Mouse (Mus musculus) mammary gland, adult 2 months (tissue): ENCODE results near the gene Slc30a9. TPM values are rescaled to one million over a fixed set of nuclear protein-coding genes. Genes with fewer than 3 reads are reported as not detected.

Experiments used
- polyA plus RNA-seq: library from polyadenylated mRNA; depleted of rRNA; stranded (reverse); fragments of >200 nt; gene quantifications from 2 replicates; pipeline ENCODE4 v1.2.3, GENCODE M21; 2012; ENCODE audit warnings: low replicate concordance; rRNA removed

Slc30a9 gene
- 19.5 and 31.8 TPM in 2 replicates for polyA plus RNA-seq

DNA sequence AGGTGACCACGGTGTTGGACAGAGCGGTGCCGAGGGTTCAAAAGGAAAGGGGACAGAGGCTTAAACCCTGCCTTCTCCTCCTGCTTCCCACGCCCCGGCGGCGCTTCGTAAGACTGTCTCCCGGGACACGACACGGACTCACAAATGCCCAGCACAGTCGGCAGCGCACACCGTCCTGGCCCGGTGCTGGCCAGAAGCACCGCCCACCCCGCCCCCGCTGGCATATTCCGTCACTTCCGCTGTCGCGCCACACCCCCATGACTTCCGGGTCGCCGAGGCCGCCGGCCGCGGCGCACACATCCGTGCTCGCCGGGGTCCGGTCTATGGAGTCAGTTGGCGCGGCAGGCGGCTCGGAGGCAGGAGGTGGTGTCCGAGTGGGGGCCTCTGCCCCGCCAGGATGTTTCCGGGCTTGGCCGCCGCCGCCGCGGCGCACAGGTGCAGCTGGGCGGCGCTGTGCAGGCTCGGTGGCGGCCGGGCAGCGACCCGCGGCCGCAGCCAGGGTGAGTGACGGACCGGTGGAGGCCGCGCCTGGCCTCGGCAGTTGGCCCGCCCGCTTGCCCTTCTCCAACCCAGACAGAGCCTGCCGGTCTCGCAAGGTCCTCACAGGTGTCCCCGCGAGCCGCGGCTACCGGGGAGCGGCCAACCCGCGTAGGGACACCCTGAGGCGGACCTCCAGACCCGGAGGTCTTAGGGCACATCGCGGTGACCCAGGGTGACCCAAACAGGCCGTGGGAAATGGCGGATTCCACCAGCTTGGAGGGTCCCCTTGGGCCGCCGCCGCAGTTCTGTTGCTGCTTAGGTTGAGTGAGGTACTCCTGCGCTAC is at the start of gene Slc30a9:
Gene Slc30a9 (plus strand): TSS at position 258 of the 824 bp plus-strand sequence.

DNA sequence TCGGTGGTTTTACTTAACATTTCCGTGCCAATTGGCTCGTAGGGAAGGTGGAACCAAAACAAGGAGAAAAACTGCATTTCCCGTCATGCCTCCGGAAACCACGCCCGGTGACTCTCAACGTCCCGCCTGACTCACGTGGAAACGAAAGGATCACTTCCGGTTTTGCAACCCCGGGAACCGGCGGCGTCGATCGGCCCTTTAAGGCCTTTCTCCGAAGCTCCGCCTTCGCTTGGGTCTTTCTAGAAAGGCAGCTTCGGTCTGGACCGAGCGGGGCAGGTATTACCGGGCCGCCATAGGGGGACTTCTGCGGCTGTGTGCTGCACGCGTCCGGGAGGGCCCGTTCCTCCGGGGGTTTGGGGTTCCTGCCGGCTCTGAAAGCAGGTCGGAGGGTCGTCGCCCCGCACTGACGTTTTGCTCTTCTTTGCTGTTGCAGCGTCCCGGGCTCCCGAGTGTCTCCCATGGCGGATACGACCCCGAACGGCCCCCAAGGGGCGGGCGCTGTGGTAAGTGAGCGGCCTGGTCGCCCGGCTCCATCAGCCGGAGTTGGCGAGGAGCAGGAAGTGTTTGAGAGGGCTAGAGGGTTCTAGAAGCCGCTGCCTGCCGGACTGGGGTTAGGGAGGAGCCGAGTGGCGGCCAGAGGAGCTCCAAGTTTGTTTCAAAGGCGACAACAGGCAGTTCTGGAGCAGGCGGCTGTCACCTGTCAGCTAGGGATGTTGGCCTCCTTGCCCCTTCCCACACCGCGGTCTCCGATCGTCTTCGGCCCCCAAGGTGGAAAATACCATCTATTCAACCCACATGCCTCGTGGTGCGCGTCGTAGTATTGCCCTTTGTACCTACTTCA is 46.0 kb upstream of the Slc30a9 start, which contains the start of gene Tmem33:
Gene Tmem33 (plus strand): TSS at position 35 of the 841 bp plus-strand sequence.

Other genes with a start within 250 kb of the Slc30a9 start
- gene Phox2b, start 207.7 kb upstream of the Slc30a9 start, polyA plus RNA-seq = not detected in 2 replicates
- gene Tmem33, start 46.4 kb upstream of the Slc30a9 start, polyA plus RNA-seq = 123 and 157 TPM in 2 replicates
- gene Bend4, start 121.4 kb downstream of the Slc30a9 start, polyA plus RNA-seq = 1.0 and 1.1 TPM in 2 replicates